Comparison of ENCODE assay signal across 23 mouse cellular contexts in the genomic region with DNA sequence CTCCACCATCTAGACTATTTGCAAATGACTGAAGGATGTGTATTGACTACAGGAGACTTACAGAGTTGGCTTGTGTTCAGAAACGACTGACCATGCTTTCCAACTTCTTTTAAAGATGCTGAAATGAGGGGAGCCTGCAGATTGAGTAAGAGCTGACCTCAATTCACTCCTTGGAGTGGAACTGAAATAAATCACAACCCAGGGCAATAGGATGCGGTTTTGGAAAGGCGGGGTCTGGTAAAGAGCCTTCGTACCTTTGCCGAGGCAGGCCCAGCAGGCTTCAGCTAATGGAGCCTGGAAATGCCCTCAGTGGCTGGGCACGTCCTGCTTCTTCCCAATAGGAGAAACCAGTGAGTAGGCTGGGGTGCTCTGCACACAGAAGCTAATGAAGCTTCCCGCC.
DNase-seq lines count a peak whose midpoint lies in the region; ATAC-seq lines count a peak whose summit lies in the region.
"Had no signal": no experiment of that assay in that cellular context is flagged by ENCODE, and none has a peak within 500 bp of the region (broad histone marks: within the 10 kb centered on the region; RNA-seq: fewer than 3 reads in every experiment).

No protein-coding gene starts in this region.

- WGBS in heart, embryonic 12.5 days = 81% methylated on average over 7 of the region's 7 CpGs
- WGBS in forebrain, embryonic 10.5 days = 91% methylated on average over 7 of the region's 7 CpGs

- no peak overlapping the region for H3K9ac ChIP-seq in heart, embryonic 12.5 days

- no peak overlapping the region for H3K4me2 ChIP-seq in heart, embryonic 12.5 days

- H3K27me3 ChIP-seq in heart, embryonic 12.5 days (replicated peaks) = 0 out of 2 replicates have a peak, but pooled peaks cover 3% of the 10 kb centered on the region
- H3K27me3 ChIP-seq in forebrain, embryonic 10.5 days (ENCODE audit: poor library complexity, severe bottlenecking) = no peaks in the 10 kb centered on the region
- H3K27me3 ChIP-seq: CH12.LX, Patski had no signal

- DNase-seq in heart, adult 11 months = peak; percentile 66
- DNase-seq in NIH3T3 (ENCODE audit: low read depth) = peak; percentile 14
- no peak for DNase-seq in left cerebral cortex, postnatal 25 days (ENCODE audit: low spot score in 2 of 2)
- DNase-seq in forebrain, embryonic 10.5 days (ENCODE audit: extremely low spot score, low spot score) = no peak
- no peak for DNase-seq in layer of hippocampus, adult 18-20 months (ENCODE audit: low spot score in 2 of 2)
- DNase-seq: adrenal gland, adult 2 months; adrenal gland, adult 8-10 months; adrenal gland, postnatal 10 days; adrenal gland, postnatal 14 days; adrenal gland, postnatal 25 days; adrenal gland, postnatal 36 days; B cell, adult 2 months; cerebellum, adult 11 months; cerebellum, adult 11-12 months; cerebellum, adult 18-20 months had no signal

- no peaks in the 10 kb centered on the region for H3K36me3 ChIP-seq in heart, embryonic 12.5 days
- H3K36me3 ChIP-seq in forebrain, embryonic 10.5 days (replicated peaks) = no peaks in the 10 kb centered on the region
- H3K36me3 ChIP-seq: G1E had no signal

- H3K9me3 ChIP-seq in heart, embryonic 12.5 days (replicated peaks) = no peaks in the 10 kb centered on the region
- no peaks in the 10 kb centered on the region for H3K9me3 ChIP-seq in forebrain, embryonic 10.5 days
- H3K9me3 ChIP-seq: G1E had no signal

- intact Hi-C loops in left cerebral cortex, postnatal 25 days (cut with DNase I) = no loop called here

- no peak for ATAC-seq in heart, embryonic 12.5 days (ENCODE audit: insufficient number of reproducible peaks, low FRiP score)
- ATAC-seq in granulocyte monocyte progenitor cell, adult 5-6 weeks (replicated peaks; ENCODE audit: poor library complexity, severe bottlenecking) = 0 out of 2 replicates have a peak, but pooled peaks have one; percentile 23
- peak; percentile 58; the same call in 1 of the 2 replicates for ATAC-seq in megakaryocyte, adult 5-6 weeks (ENCODE audit: poor library complexity, severe bottlenecking)
- ATAC-seq: activated CD4-positive, CD25-positive, alpha-beta regulatory T cell, adult 4 months; CD4-positive, CD25-positive, alpha-beta regulatory T cell, adult 4 months; Patski had no signal

- H3K4me3 ChIP-seq in heart, embryonic 12.5 days = no peak overlapping the region
- no peak overlapping the region for H3K4me3 ChIP-seq in forebrain, embryonic 10.5 days

- no peaks in the 10 kb centered on the region for H3K4me1 ChIP-seq in heart, embryonic 12.5 days (replicated peaks)
- no peaks in the 10 kb centered on the region for H3K4me1 ChIP-seq in forebrain, embryonic 10.5 days

- no peak overlapping the region for H3K27ac ChIP-seq in heart, embryonic 12.5 days (ENCODE audit: poor library complexity, severe bottlenecking)
- H3K27ac ChIP-seq in forebrain, embryonic 10.5 days = no peak overlapping the region

Comparison
In these comparisons a context has a peak if more than half of its experiments do, and no peak if none do; other contexts are left out.
1. DNase-seq: peak in heart, adult 11 months (single experiment) and NIH3T3 (single experiment); none in left cerebral cortex, postnatal 25 days (0 of 2), forebrain, embryonic 10.5 days (single experiment) and layer of hippocampus, adult 18-20 months (0 of 2).